Mouse (Mus musculus) testis, adult 2 months (tissue): ENCODE data around the gene Tmem25. TPM values are rescaled to one million over a fixed set of nuclear protein-coding genes. Genes with fewer than 3 reads are reported as not detected.

Source experiments
- H3K27ac ChIP-seq: fragments of 200-500 bp; 2 replicates; pipeline ENCODE4 v1.5.1; 2012; ENCODE audit warnings: low read depth, low read length; ENCODE audit not compliant: control insufficient read depth, insufficient read depth
- H3K27me3 ChIP-seq: fragments of 200-500 bp; 2 replicates; pipeline ENCODE4 v1.6.1; 2012; ENCODE audit warnings: mild to moderate bottlenecking, low read length, moderate library complexity; ENCODE audit not compliant: control insufficient read depth, insufficient read depth
- H3K36me3 ChIP-seq: fragments of 200-500 bp; 2 replicates; pipeline ENCODE4 v1.6.1; 2012; ENCODE audit warnings: mild to moderate bottlenecking, low read length; ENCODE audit not compliant: control insufficient read depth, insufficient read depth
- H3K4me1 ChIP-seq: fragments of 200-500 bp; 2 replicates; pipeline ENCODE4 v1.6.1; 2012; ENCODE audit warnings: low read length; ENCODE audit not compliant: control insufficient read depth, insufficient read depth
- H3K4me3 ChIP-seq: fragments of 200-500 bp; 2 replicates; pipeline ENCODE4 v1.5.1; 2012; ENCODE audit warnings: low read depth, mild to moderate bottlenecking, low read length, moderate library complexity, mixed read lengths; ENCODE audit not compliant: control insufficient read depth
- CTCF ChIP-seq: fragments of 200-500 bp; IDR thresholded peaks from 2 replicates; pipeline ENCODE4 v1.5.1; 2012; ENCODE audit warnings: low read depth, mild to moderate bottlenecking, inconsistent platforms, low read length, moderate library complexity; ENCODE audit not compliant: control insufficient read depth, insufficient read depth, insufficient replicate concordance
- POLR2A ChIP-seq: fragments of 200-500 bp; IDR thresholded peaks from 2 replicates; pipeline ENCODE4 v1.6.1; 2012; ENCODE audit warnings: low read depth, mild to moderate bottlenecking, inconsistent platforms, low read length, moderate library complexity; ENCODE audit not compliant: control insufficient read depth
- polyA plus RNA-seq: library from polyadenylated mRNA; depleted of rRNA; stranded (reverse); fragments of >200 nt; gene quantifications from 2 replicates; pipeline ENCODE4 v1.2.3, GENCODE M21; 2012

The Tmem25 gene
- polyA plus RNA-seq, 1 experiment, result 3.0 TPM

DNA sequence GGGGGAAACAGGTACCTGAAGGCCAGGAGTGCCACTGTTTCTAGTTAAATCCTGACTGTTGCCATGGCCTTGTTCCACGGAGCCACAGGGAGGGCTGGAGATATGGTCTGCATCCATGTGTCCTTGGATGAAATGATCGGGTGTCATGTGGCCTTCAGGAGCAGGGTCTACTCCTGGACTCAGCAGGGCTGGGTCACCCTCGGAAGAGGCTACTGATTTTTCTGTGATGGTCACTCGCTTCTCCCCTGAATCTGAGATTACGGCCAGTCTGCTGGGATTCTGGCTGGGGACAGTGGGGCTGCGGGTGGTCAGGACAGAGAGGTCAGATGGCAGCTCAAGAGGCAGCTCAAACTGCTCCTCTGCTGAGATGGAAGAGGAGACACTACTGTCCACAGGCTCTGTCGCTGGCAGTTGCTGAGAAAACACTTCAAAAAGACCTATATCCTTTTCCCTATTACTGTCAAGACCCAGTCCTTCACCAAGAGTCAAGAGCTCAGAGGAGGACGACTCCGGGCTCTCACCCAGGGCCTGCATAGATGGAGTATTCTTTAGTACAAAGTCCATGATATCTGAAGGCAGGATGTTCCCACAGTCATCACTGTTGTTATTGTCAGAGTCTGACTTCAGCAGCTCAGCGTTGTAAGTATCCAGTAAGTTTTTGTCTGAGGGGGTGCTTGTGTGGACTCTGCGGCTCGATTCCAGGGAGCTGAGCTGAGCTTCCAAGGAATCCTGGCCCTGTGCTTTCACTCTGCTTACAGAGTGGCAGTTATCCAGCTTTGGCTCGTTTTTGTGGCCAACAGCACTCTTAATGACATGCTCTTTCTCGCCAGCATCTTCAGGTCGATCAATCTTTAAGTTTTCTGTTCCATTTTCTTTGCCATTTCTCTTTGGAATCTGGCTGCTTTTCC, 21.1 kb upstream of the Tmem25 start:
- TF ChIP-seq CTCF, result no peak
- no peak for TF ChIP-seq POLR2A
- H3K36me3 ChIP-seq, result no peaks in the 10 kb centered on the region
- no peaks in the 10 kb centered on the region for H3K4me1 ChIP-seq
- H3K4me3 ChIP-seq, result no peak overlapping the region
- no peak overlapping the region for H3K27ac ChIP-seq
- no peaks in the 10 kb centered on the region for H3K27me3 ChIP-seq

DNA sequence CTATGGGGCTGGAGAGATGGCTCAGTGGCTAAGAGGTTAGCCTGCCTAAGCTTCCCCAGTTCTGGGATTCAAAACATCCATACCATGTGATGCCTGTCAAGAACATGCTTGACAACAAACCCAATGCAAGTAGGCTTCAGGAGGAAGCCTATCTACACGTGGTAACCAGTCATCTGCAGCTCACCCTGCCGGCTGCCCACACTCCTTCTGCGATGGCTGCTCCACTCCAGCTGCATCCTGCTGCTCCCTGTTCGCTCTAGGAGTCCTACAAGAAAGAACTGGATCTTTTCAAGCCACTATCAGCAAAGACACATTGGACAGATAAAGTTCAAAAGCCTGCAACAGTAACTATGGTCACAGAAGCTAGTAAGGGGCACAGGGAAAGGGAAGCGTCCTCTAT, 18.4 kb upstream of the Tmem25 start:
- Histone ChIP-seq H3K36me3 (no peaks in the 10 kb centered on the region), H3K27ac (no peak overlapping the region)
- TF ChIP-seq CTCF (no peak), POLR2A (no peak)

GRCm38 (mm10) chr9:44814179-44814578, 15.1 kb upstream of the Tmem25 start:
- no peaks in the 10 kb centered on the region for H3K36me3 ChIP-seq
- no peaks in the 10 kb centered on the region for H3K4me1 ChIP-seq
- no peaks in the 10 kb centered on the region for H3K27me3 ChIP-seq
- no peak overlapping the region for H3K4me3 ChIP-seq
- no peak for TF ChIP-seq POLR2A
- no peak for TF ChIP-seq CTCF
- H3K27ac ChIP-seq, result no peak overlapping the region

More for the DNA sequence above, 18.4 kb upstream of the Tmem25 start:
- Histone ChIP-seq H3K27me3 (no peaks in the 10 kb centered on the region), H3K4me3 (no peak overlapping the region), H3K4me1 (no peaks in the 10 kb centered on the region)

- no peaks in the 10 kb centered on the region for H3K27me3 ChIP-seq
- no peaks in the 10 kb centered on the region for H3K36me3 ChIP-seq
- H3K4me1 ChIP-seq, result no peaks in the 10 kb centered on the region; the same call in 1 of the 2 replicates
- no peak for TF ChIP-seq CTCF
- no peak for TF ChIP-seq POLR2A
- H3K4me3 ChIP-seq, result no peak overlapping the region
- no peak overlapping the region for H3K27ac ChIP-seq
Measured at GRCm38 (mm10) chr9:44810316-44810715, 11.2 kb upstream of the Tmem25 start.

DNA sequence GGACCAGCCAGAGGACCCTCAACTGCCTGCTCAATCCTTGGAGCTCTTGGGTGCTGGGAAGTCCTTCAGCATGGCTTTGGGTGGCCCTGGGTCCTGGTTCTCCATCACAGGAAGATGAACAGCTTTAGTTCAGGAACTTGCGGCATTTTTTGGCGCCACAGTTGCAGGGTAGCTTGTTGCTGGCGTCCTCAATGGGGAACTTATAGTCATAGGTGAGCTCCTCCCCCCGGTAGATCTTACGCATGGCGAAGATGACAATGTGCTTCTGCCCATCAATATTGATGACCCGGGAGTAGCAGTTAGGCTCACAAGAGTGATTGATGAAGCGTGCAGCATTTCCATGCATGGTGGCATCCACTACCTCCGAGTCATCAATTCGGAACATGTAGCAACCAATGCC, 8.7 kb upstream of the Tmem25 start:
- no peak for TF ChIP-seq CTCF
- TF ChIP-seq POLR2A, result no peak
- Histone ChIP-seq H3K4me1 (no peaks in the 10 kb centered on the region; the same call in 1 of the 2 replicates), H3K4me3 (no peak overlapping the region), H3K36me3 (no peaks in the 10 kb centered on the region), H3K27ac (no peak overlapping the region), H3K27me3 (no peaks in the 10 kb centered on the region)

DNA sequence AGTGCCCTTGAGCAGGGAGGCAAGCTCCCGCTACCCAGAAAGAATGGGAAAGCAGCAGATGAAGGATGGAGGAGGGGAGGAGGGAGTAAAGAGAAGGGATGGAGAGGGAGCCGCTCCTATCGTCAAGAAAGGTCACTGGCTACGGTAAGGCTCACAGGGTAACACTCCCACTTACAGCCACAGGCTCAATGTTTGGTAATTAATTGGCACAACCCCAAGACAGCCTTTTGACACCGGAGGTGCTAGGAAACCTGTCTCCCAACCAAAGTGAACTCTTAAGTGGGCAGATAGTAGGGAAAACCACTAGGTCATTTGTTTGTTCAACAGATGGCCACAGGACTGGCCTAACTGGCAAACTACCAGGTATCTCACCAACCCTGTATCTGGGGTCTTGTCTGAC, 8.0 kb upstream of the Tmem25 start:
- TF ChIP-seq CTCF (no peak), POLR2A (no peak)
- no peak overlapping the region for H3K27ac ChIP-seq
- no peaks in the 10 kb centered on the region for H3K36me3 ChIP-seq
- no peaks in the 10 kb centered on the region for H3K27me3 ChIP-seq
- H3K4me1 ChIP-seq, result no peaks in the 10 kb centered on the region; the same call in 1 of the 2 replicates
- H3K4me3 ChIP-seq, result no peak overlapping the region

- Histone ChIP-seq H3K4me1 (peaks cover 3% of the 10 kb centered on the region), H3K4me3 (no peak overlapping the region), H3K36me3 (no peaks in the 10 kb centered on the region), H3K27ac (no peak overlapping the region), H3K27me3 (no peaks in the 10 kb centered on the region)
- TF ChIP-seq CTCF (no peak), POLR2A (no peak)
Measured at GRCm38 (mm10) chr9:44805536-44805935, 6.4 kb upstream of the Tmem25 start.

GRCm38 (mm10) chr9:44804678-44805077, 5.6 kb upstream of the Tmem25 start:
- H3K4me1 ChIP-seq, result peaks cover 7% of the 10 kb centered on the region
- no peaks in the 10 kb centered on the region for H3K27me3 ChIP-seq
- H3K4me3 ChIP-seq, result no peak overlapping the region
- TF ChIP-seq CTCF (no peak), POLR2A (no peak)
- no peaks in the 10 kb centered on the region for H3K36me3 ChIP-seq
- no peak overlapping the region for H3K27ac ChIP-seq
